Mouse (Mus musculus): Measurements from ENCODE around the gene Nynrin.

Nynrin gene
- long read RNA-seq, experiment 1 = 0 reads
- long read RNA-seq, experiment 2, partial matches to known transcripts = 1 of 3 reads
- long read RNA-seq, experiment 2, other reads (novel, unspliced or antisense) = 2 of 3 reads

DNA sequence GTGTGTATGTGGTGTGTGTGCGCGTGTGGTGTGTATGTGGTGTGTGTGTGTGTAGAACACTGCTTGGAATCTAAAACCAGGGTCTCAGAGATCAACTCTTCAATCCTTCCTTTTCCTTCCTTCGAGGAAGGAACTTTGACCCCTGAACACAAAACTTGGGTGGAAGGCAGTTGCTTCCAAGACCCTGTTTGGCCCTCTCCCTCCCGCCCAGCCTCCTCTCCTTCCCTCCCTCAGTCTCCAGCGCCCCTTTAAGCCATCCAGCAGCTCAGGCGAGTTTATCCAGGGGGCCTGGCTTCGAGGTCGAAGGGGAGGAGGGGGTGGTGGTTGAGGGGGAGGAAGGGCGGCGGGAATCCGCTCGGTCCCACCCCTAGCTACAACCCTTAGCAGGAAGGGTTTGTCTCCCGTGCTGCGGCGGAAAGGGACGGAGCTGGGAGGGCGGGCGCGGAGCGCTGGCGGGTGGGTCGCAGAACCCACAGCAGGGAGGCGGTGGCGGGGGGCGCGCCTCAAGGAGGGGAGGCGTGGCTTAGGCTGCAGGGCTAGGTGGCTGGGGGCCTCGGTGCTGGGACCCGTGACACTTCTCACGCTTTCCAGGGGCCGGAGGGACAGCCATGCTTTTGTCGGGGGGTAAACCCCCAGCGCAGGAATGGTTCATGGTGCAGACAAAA, at the start of gene Nynrin:
TSS of gene Nynrin (plus strand) at position 390 of the 665 bp plus-strand sequence.
- intact Hi-C loops (cut with DNase I) = no loop called here

GRCm38 (mm10) chr14:55814885-55815284, 38.9 kb upstream of the Nynrin start:
- intact Hi-C loops (cut with DNase I) = no loop called here

- intact Hi-C loops (cut with DNase I) = no loop called here
Measured at GRCm38 (mm10) chr14:55815310-55815751, 38.5 kb upstream of the Nynrin start.

GRCm38 (mm10) chr14:55819845-55820405, 33.9 kb upstream of the Nynrin start:
- intact Hi-C loops (cut with DNase I) = no loop called here

GRCm38 (mm10) chr14:55820576-55820975, 33.2 kb upstream of the Nynrin start:
- intact Hi-C loops (cut with DNase I) = no loop called here

GRCm38 (mm10) chr14:55822435-55822990, 31.3 kb upstream of the Nynrin start:
- intact Hi-C loops (cut with DNase I) = loop anchor here (1.0 kb wide), 1 partner anchor 42 kb away; no protein-coding TSS in a partner anchor

GRCm38 (mm10) chr14:55822991-55823762, 30.6 kb upstream of the Nynrin start, which contains the start of gene Nfatc4:
TSS of gene Nfatc4 (plus strand) at chr14:55823144.
- intact Hi-C loops (cut with DNase I) = loop anchor here (1.0 kb wide), 1 partner anchor 41 kb away; no protein-coding TSS in a partner anchor

DNA sequence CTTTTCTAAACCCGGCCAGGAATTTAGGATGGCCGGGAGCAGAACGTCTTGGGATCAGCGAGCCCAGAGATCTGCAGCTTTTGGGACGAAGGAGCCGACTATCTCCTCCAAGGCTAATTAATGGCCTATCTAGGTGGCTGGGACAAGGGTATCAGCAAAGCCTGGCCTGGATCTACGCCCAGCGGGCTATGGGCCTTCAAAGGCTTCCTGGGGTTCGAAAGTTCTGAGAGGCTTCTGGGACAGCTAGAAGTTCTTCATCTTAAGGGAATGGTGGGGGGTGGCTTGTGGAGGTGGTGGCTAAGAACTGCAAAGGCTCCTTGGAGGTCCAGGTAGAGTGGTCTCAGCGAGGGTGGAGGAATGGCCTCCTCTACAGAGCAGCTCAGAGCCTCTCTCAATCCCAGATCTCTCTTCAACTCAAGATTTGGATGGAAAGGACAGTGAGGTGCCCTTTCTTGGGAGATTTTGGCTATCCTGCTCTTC, 29.8 kb upstream of the Nynrin start:
- intact Hi-C loops (cut with DNase I) = no loop called here

DNA sequence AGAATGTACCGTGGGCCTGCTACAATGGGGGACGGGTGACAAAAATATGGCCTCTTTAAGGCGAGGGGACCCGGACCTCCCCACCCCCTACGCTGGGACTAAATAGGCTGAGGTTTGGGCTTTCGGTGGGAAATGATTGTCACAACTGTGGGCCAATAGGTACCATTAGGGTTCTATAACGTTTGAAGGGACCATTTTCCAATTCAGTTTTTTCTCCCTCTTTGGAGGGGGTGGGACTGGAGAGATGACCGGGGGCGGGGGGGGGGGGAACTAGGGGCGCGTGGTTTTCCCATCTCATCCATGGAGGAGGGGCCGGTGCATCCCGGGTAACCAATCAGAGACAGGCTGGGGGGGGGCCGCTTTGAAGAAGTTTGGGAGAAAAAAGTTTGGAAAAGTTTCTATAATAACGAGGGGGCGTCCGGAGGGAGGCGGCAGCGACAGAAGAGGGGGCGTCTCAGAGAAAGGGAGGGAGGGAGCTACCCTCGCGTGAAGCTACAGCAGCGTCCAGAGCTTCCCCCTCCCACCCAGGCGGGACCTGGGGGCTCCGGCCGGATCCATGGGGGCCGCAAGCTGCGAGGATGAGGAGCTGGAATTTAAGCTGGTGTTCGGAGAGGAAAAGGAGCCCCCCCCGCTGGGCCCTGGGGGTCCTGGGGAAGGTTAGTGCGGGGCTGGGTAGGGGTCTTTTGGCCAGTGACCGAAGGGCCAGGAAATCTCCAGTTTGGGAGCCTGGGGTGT, 29.2 kb upstream of the Nynrin start:
- intact Hi-C loops (cut with DNase I) = no loop called here

DNA sequence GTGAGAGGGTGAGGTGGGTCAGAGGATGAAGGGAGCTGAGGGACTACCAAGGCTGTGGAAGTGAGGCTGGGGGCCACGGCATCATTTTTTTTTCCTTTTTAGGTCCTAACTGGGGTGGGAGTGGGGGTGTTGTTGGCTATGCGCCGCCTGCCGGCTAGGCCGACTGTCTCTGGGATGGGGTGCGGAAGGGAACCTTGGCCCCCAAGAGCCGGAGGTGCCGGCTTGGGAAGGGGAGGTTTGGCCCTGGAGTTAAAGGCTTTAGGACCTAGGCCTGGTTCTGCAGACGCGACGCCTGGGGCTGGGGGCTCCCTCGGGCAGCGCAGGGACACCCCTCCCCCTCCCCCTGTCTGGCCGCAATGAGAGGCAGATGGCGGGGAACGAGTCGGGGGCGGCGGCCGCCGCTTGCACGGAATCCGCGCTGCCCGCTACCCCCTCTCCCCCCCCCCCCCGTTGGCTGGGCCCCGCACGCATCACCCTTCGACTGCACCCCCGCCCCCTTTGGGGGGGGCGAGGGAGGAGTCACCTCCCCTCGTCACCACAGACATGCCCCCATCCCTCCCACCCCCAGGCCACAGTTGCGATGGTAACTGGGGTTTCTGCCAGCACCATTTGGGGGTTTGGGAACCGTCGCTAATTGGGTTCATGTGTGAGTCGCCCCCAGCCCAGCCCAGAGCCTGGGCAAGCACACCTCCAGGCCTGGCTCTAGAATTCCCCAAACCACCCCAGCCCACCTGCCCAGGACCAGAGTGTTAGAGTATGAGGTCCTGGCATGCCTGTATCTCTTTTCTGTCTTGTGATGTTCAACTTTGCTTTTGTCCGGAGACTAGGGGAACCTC, 28.4 kb upstream of the Nynrin start:
- intact Hi-C loops (cut with DNase I) = no loop called here

DNA sequence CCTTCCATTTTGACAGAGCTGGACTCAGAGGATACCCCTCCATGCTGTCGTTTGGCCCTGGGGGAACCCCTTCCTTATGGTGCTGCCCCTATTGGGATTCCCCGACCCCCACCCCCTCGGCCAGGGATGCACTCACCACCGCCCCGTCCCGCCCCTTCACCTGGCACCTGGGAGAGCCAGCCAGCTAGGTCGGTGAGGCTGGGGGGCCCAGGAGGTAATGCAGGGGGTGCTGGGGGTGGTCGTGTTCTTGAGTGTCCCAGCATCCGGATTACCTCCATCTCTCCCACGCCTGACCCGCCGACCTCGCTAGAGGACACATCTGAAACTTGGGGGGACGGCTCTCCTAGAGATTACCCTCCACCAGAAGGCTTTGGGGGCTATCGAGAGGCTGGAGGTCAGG, 27.7 kb upstream of the Nynrin start:
- intact Hi-C loops (cut with DNase I) = no loop called here

- intact Hi-C loops (cut with DNase I) = no loop called here
Measured at GRCm38 (mm10) chr14:55826551-55827340, 27.1 kb upstream of the Nynrin start.

GRCm38 (mm10) chr14:55828716-55829263, 25.0 kb upstream of the Nynrin start:
- intact Hi-C loops (cut with DNase I) = no loop called here

DNA sequence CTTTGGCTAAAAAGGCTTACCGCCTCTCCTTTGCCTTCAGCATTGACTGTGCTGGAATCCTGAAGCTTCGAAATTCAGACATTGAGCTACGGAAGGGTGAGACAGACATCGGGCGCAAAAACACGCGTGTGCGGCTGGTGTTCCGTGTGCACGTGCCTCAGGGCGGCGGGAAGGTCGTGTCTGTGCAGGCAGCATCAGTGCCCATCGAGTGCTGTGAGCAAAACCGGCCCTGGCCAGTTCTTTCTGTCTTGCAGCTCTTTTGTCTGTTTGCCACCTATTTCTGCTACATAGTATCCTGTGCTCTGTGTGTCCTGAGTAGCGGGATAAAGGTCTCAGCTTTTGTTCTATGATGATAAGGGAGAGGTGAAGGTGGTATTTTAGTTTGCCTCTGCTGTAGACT, 24.0 kb upstream of the Nynrin start:
- intact Hi-C loops (cut with DNase I) = no loop called here

GRCm38 (mm10) chr14:55830331-55830730, 23.5 kb upstream of the Nynrin start:
- intact Hi-C loops (cut with DNase I) = no loop called here

DNA sequence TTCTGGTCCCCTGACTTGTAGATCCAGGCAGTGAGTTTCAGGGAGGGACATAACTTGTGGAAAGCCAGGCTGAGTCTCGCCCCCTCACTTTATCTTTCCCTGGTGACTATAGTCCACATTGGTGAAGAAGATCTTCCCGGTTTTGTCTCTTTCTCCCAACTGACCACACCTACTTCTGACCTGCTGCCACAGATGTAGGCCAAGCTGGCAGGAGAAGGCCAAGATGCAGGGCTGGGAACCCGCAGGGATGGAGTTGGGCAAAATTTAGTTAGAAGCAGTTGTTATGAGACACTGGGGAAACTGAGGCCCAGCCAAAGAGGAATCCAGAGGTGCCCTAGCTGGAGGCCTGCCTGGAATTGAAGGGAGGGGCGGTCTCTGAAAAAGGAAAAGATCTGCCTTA, 20.7 kb upstream of the Nynrin start:
- intact Hi-C loops (cut with DNase I) = no loop called here

- intact Hi-C loops (cut with DNase I) = no loop called here
Measured at GRCm38 (mm10) chr14:55834808-55835533, 18.8 kb upstream of the Nynrin start.

DNA sequence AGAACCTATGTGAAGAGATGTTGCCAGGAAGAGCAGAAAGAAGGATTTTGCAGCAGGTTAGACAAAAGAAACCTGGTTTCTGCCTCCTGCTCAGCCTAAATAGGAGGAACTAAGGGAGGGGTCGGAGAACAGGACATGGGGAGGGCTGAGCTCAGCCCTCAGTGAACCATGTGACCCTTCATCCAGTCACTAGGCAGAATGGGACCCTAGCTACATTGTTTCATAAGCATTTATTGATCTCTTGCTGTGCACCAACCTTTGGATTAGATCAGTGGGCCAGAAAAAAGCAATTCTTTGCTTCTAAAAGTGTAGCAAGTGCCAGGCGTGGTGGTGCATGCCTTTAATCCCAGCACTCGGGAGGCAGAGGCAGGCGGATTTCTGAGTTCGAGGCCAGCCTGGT, 15.5 kb upstream of the Nynrin start:
- intact Hi-C loops (cut with DNase I) = no loop called here
